Mouse (Mus musculus) lung, postnatal 0 days (tissue): ENCODE data around the gene Adad2. TPM values are rescaled to one million over a fixed set of nuclear protein-coding genes. Genes with fewer than 3 reads are reported as not detected.

Experiments used
- ATAC-seq: fragments of 200-750 bp; cut with Nextera tagmentation; 2 replicates; pipeline ENCODE4 v1.8.0; 2017; ENCODE audit warnings: moderate library complexity
- DNase-seq: peaks from one replicate; pipeline ENCODE4 v3.0.0-alpha.2; 2016; ENCODE audit warnings: low spot score
- H3K27ac ChIP-seq: fragments of 300-500 bp; sonication (generic); 2 replicates; pipeline ENCODE4 v1.5.1; 2014; ENCODE audit warnings: antibody characterized with exemption, mild to moderate bottlenecking, low read length, mixed read lengths
- H3K27me3 ChIP-seq: fragments of 300-500 bp; sonication (generic); replicated peaks from 2 replicates; pipeline ENCODE4 v1.6.1; 2014; ENCODE audit warnings: low read length, mixed read lengths; ENCODE audit not compliant: insufficient read depth
- H3K36me3 ChIP-seq: fragments of 300-500 bp; sonication (generic); 2 replicates; pipeline ENCODE4 v1.6.1; 2014; ENCODE audit warnings: low read length, mixed read lengths; ENCODE audit not compliant: insufficient read depth
- H3K4me1 ChIP-seq: fragments of 300-500 bp; sonication (generic); 2 replicates; pipeline ENCODE4 v1.6.1; 2014; ENCODE audit warnings: antibody characterized with exemption, low read depth, low read length, mixed read lengths; ENCODE audit not compliant: insufficient read depth
- H3K4me2 ChIP-seq: fragments of 300-500 bp; sonication (generic); replicated peaks from 2 replicates; pipeline ENCODE4 v1.6.1; 2014; ENCODE audit warnings: low read depth, mild to moderate bottlenecking, low read length, moderate library complexity, mixed read lengths
- H3K4me3 ChIP-seq: fragments of 300-500 bp; sonication (generic); 2 replicates; pipeline ENCODE4 v1.5.1; 2014; ENCODE audit warnings: low read depth, low read length
- H3K9ac ChIP-seq: fragments of 300-500 bp; sonication (generic); replicated peaks from 2 replicates; pipeline ENCODE4 v1.6.1; 2014; ENCODE audit warnings: low read depth, mild to moderate bottlenecking
- H3K9me3 ChIP-seq: fragments of 300-500 bp; sonication (generic); 2 replicates; pipeline ENCODE4 v1.6.1; 2016; ENCODE audit warnings: low read length, mixed read lengths
- CTCF ChIP-seq: IDR thresholded peaks from 2 replicates; pipeline ENCODE4 v1.5.1; 2016; ENCODE audit warnings: antibody characterized with exemption, mild to moderate bottlenecking
- EP300 ChIP-seq: IDR thresholded peaks from 2 replicates; pipeline ENCODE4 v1.6.1; 2016; ENCODE audit warnings: antibody characterized with exemption, mild to moderate bottlenecking, control low read depth
- WGBS: fragments of 180-500 bp; shearing (Covaris S2); extraction: QIAGEN DNeasy Blood & Tissue Kit; methylation state at CpG from one replicate; pipeline ENCODE4 v1.1.7; 2014; 5-methylcytosine and 5-hydroxymethylcytosine counted together
- polyA plus RNA-seq: library from polyadenylated mRNA; unstranded; fragments of >200 nt; fragmentation: Nextera tagmentation; extraction: Ambion mirVana; gene quantifications from 2 replicates; pipeline ENCODE4 v1.2.1, GENCODE M21; 2015

Adad2 gene
- polyA plus RNA-seq, 1 experiment from 2014 or later: not detected

GRCm38 (mm10) chr8:119606224-119606623, 6.3 kb upstream of the Adad2 start:
- no peaks in the 10 kb centered on the region for H3K27me3 ChIP-seq
- H3K9ac ChIP-seq: no peak overlapping the region
- DNase-seq (peak; percentile 41), ATAC-seq (no peak)
- H3K9me3 ChIP-seq: no peaks in the 10 kb centered on the region
- H3K27ac ChIP-seq: no peak overlapping the region
- WGBS: 82% methylated on average over 2 of the region's 2 CpGs
- H3K4me3 ChIP-seq: no peak overlapping the region
- H3K36me3 ChIP-seq: peaks cover 4% of the 10 kb centered on the region; the same call in 1 of the 2 replicates
- no peak overlapping the region for H3K4me2 ChIP-seq
- TF ChIP-seq EP300: no peak
- TF ChIP-seq CTCF: peak; percentile 44
- H3K4me1 ChIP-seq: peaks cover 6% of the 10 kb centered on the region; the same call in 1 of the 2 replicates

- Histone ChIP-seq H3K36me3 (no peaks in the 10 kb centered on the region), H3K9me3 (no peaks in the 10 kb centered on the region), H3K27me3 (no peaks in the 10 kb centered on the region), H3K4me3 (no peak overlapping the region), H3K27ac (no peak overlapping the region), H3K4me2 (no peak overlapping the region), H3K9ac (no peak overlapping the region), H3K4me1 (no peaks in the 10 kb centered on the region)
- TF ChIP-seq CTCF: no peak
- no peak for TF ChIP-seq EP300
- DNase-seq (no peak), ATAC-seq (no peak)
- 77% methylated on average over 14 of the region's 14 CpGs for WGBS
These were observed 2.5 kb downstream of the Adad2 start for GRCm38 (mm10) chr8:119615096-119615495.

DNA sequence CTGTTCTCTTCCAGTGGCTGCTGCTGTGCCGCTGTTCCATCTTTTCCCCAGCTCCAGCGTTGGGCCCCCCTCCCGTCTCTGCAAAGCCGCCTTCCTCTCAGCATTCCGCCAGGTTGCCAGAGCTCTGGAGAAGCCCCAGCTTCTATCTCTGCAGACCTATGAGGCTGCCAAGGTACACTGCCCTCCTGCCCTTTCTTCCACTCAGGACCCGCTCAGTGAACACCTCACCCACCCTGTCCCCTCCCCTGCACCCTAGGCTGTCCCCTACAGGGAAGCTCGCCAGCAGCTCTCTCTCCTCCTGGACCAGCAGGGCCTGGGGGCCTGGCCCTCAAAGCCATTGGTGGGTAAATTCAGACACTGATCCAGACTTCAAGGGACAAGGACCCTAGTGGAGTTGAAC, 3.8 kb downstream of the Adad2 start:
- Histone ChIP-seq H3K9me3 (no peaks in the 10 kb centered on the region), H3K36me3 (no peaks in the 10 kb centered on the region), H3K27ac (no peak overlapping the region), H3K4me2 (no peak overlapping the region), H3K9ac (no peak overlapping the region), H3K4me3 (no peak overlapping the region), H3K27me3 (no peaks in the 10 kb centered on the region), H3K4me1 (no peaks in the 10 kb centered on the region)
- ATAC-seq: no peak
- no peak for DNase-seq
- TF ChIP-seq EP300: no peak
- TF ChIP-seq CTCF: no peak
- 49% methylated on average over 5 of the region's 7 CpGs for WGBS

GRCm38 (mm10) chr8:119616811-119617210, 4.3 kb downstream of the Adad2 start:
- H3K4me1 ChIP-seq: no peaks in the 10 kb centered on the region
- no peaks in the 10 kb centered on the region for H3K9me3 ChIP-seq
- no peaks in the 10 kb centered on the region for H3K36me3 ChIP-seq
- H3K4me3 ChIP-seq: no peak overlapping the region
- no peak overlapping the region for H3K27ac ChIP-seq
- no peak for ATAC-seq
- WGBS: 92% methylated on average over 4 of the region's 4 CpGs
- no peak overlapping the region for H3K4me2 ChIP-seq
- no peak for DNase-seq
- TF ChIP-seq EP300 (no peak), CTCF (no peak)
- no peak overlapping the region for H3K9ac ChIP-seq
- no peaks in the 10 kb centered on the region for H3K27me3 ChIP-seq

DNA sequence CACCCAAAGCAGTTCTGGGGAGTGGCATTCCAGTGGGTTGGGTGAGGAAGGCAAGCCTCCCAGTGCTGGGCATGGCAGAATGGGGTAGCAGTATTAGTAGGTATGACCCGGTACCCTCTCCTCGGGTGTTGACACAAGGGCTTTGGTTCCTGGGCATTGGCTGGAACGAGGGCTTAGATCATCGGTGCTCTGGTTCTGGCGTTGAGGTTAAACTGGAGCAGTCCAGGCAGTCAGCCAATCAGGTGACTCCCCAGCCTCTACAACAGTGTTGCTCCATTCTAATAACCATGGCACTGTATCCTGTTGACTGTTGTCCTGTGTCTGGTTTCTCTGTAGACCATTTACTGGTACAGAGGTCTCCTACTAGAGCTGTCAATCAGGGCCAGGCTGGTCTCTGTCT, 5.0 kb downstream of the Adad2 start:
- no peak overlapping the region for H3K4me2 ChIP-seq
- H3K4me3 ChIP-seq: no peak overlapping the region
- H3K36me3 ChIP-seq: no peaks in the 10 kb centered on the region
- ATAC-seq: no peak
- H3K27ac ChIP-seq: no peak overlapping the region
- 64% methylated on average over 5 of the region's 5 CpGs for WGBS
- TF ChIP-seq EP300: no peak
- H3K4me1 ChIP-seq: no peaks in the 10 kb centered on the region
- H3K27me3 ChIP-seq: no peaks in the 10 kb centered on the region
- H3K9ac ChIP-seq: no peak overlapping the region
- no peaks in the 10 kb centered on the region for H3K9me3 ChIP-seq
- no peak for DNase-seq

DNA sequence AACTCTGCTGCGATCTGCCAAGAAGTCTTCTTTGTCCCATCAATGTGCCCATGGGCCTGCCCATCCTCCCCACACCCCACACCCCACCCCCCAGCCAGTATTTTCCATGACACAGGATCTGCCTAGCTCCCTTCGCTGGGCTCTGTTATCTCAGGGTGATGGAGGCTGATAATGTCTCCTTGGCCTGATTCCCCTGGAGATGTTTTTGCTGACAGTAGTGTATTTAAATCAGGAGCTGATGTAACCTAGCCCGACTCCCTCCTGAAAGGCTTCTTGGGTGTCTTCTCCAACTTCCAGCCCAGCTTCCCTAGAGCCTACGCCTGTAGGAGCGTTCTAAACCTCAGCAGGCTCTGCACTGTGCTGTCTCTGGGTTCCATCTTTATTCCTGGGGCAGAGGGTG, 6.3 kb downstream of the Adad2 start:
- Histone ChIP-seq H3K27me3 (no peaks in the 10 kb centered on the region), H3K4me3 (no peak overlapping the region), H3K27ac (no peak overlapping the region), H3K4me1 (no peaks in the 10 kb centered on the region), H3K36me3 (no peaks in the 10 kb centered on the region), H3K9ac (no peak overlapping the region), H3K4me2 (no peak overlapping the region), H3K9me3 (no peaks in the 10 kb centered on the region)
- DNase-seq (no peak), ATAC-seq (no peak)
- no peak for TF ChIP-seq CTCF
- 35% methylated on average over 5 of the region's 5 CpGs for WGBS

- no peak overlapping the region for H3K9ac ChIP-seq
- H3K4me1 ChIP-seq: no peaks in the 10 kb centered on the region
- WGBS: 50% methylated on average over 6 of the region's 6 CpGs
- no peak for DNase-seq
- H3K27ac ChIP-seq: no peak overlapping the region
- H3K27me3 ChIP-seq: no peaks in the 10 kb centered on the region
- H3K9me3 ChIP-seq: no peaks in the 10 kb centered on the region
- H3K36me3 ChIP-seq: no peaks in the 10 kb centered on the region
- H3K4me2 ChIP-seq: no peak overlapping the region
- no peak for TF ChIP-seq CTCF
- no peak for TF ChIP-seq EP300
- H3K4me3 ChIP-seq: no peak overlapping the region
- ATAC-seq: no peak
These were observed 7.7 kb downstream of the Adad2 start for GRCm38 (mm10) chr8:119620116-119620840.
